Comparison of ENCODE assay signal across 26 mouse cellular contexts in the genomic region with DNA sequence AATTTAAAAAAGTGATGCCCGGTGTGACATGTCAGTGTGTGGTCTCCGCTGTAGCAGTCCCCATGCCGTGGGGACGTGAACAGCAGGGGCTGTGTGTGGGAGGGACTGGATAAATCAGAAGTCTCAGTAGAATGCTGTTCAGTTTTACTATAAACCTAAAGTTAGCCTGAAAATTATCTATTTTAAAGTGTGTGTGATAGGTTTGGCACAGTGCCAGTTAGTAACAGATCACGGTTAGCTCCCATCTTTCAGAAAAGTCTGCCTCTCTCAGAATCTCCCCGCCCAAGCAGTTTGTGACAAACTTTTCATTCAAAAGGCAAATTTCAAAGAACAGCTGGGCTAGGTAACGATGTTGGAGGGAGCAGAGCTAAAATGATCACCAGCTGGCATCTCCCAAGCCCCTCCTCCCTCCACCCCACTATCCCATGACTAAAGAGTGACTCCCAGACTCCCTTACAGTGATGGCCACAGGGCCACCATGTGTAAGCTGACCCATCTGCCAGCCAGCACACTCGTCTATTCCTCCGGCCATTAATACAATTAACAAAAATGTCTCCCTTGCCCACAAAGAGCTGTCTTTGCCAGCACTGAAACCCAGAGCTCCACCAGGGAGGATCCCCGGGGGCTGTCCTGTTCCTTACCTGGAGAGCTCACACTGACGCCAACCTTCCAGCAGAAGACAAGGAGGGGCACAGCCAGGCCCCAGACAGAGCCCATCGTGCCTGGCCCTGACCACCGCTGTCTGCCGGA. TPM values are rescaled to one million over a fixed set of nuclear protein-coding genes. Genes with fewer than 3 reads are reported as not detected.
DNase-seq lines count a peak whose midpoint lies in the region; ATAC-seq lines count a peak whose summit lies in the region.
"Had no signal": no experiment of that assay in that cellular context is flagged by ENCODE, and none has a peak within 500 bp of the region (broad histone marks: within the 10 kb centered on the region; RNA-seq: fewer than 3 reads in every experiment).

No protein-coding gene starts in this region.

- WGBS in forebrain, embryonic 10.5 days, result 83% methylated on average over 14 of the region's 14 CpGs
- WGBS in forebrain, embryonic 13.5 days, result 73% methylated on average over 14 of the region's 14 CpGs
- 52% methylated on average over 14 of the region's 14 CpGs for WGBS in kidney, embryonic 15.5 days
- 72% methylated on average over 14 of the region's 14 CpGs for WGBS in neural tube, embryonic 12.5 days
- 62% methylated on average over 14 of the region's 14 CpGs for WGBS in neural tube, embryonic 15.5 days

- no peaks in the 10 kb centered on the region for H3K27me3 ChIP-seq in forebrain, embryonic 10.5 days (ENCODE audit: poor library complexity, severe bottlenecking)
- no peaks in the 10 kb centered on the region for H3K27me3 ChIP-seq in forebrain, embryonic 13.5 days
- H3K27me3 ChIP-seq in kidney, embryonic 15.5 days, result no peaks in the 10 kb centered on the region
- H3K27me3 ChIP-seq in neural tube, embryonic 12.5 days (replicated peaks), result no peaks in the 10 kb centered on the region
- H3K27me3 ChIP-seq in neural tube, embryonic 15.5 days (replicated peaks), result no peaks in the 10 kb centered on the region
- H3K27me3 ChIP-seq: embryonic facial prominence, embryonic 15.5 days; heart, embryonic 15.5 days; limb, embryonic 15.5 days had no signal

- H3K4me3 ChIP-seq in forebrain, embryonic 10.5 days, result no peak overlapping the region
- no peak overlapping the region for H3K4me3 ChIP-seq in forebrain, embryonic 13.5 days
- H3K4me3 ChIP-seq in kidney, embryonic 15.5 days (replicated peaks), result no peak overlapping the region
- H3K4me3 ChIP-seq in neural tube, embryonic 12.5 days, result no peak overlapping the region
- no peak overlapping the region for H3K4me3 ChIP-seq in neural tube, embryonic 15.5 days (replicated peaks)
- H3K4me3 ChIP-seq: embryonic facial prominence, embryonic 15.5 days; gastrocnemius, adult 2 months; heart, embryonic 15.5 days; limb, embryonic 15.5 days; midbrain, embryonic 10.5 days had no signal

- no peak for ATAC-seq in forebrain, embryonic 13.5 days
- peak; percentile 73 for ATAC-seq in kidney, embryonic 15.5 days (replicated peaks; ENCODE audit: low FRiP score)
- peak; percentile 71; the same call in 1 of the 2 replicates for ATAC-seq in neural tube, embryonic 12.5 days (ENCODE audit: low FRiP score, low read depth)
- ATAC-seq in neural tube, embryonic 15.5 days (ENCODE audit: low FRiP score), result no peak
- ATAC-seq: CD4-positive, CD25-positive, alpha-beta regulatory T cell, adult 4 months; midbrain, embryonic 16.5 days had no signal

- DNase-seq in forebrain, embryonic 10.5 days (ENCODE audit: extremely low spot score, low spot score), result no peak
- DNase-seq in kidney, postnatal 14 days, result no peak
- peak; percentile 20 for DNase-seq in retina, embryonic 14.5 days (ENCODE audit: low spot score)
- DNase-seq in layer of hippocampus, adult 9-11 months, result no peak
- DNase-seq: adrenal gland, adult 8-10 months; cerebellum, adult 11-12 months; cerebellum, postnatal 14 days; embryo, embryonic 11 days; gastrocnemius, adult 2 months; heart, postnatal 4 days; kidney, adult 18-20 months; lung, postnatal 10 days; thymus, postnatal 36 days had no signal

- H3K4me1 ChIP-seq in forebrain, embryonic 10.5 days, result peaks cover 11% of the 10 kb centered on the region; the same call in 1 of the 2 replicates
- no peaks in the 10 kb centered on the region for H3K4me1 ChIP-seq in forebrain, embryonic 13.5 days
- H3K4me1 ChIP-seq in kidney, embryonic 15.5 days, result peaks cover 13% of the 10 kb centered on the region; the same call in 1 of the 2 replicates
- H3K4me1 ChIP-seq in neural tube, embryonic 12.5 days, result 0 out of 2 replicates have a peak, but pooled peaks cover 6% of the 10 kb centered on the region
- no peaks in the 10 kb centered on the region for H3K4me1 ChIP-seq in neural tube, embryonic 15.5 days
- H3K4me1 ChIP-seq: midbrain, embryonic 10.5 days had no signal

- no peaks in the 10 kb centered on the region for H3K9me3 ChIP-seq in forebrain, embryonic 10.5 days
- H3K9me3 ChIP-seq in forebrain, embryonic 13.5 days (replicated peaks), result no peaks in the 10 kb centered on the region
- no peaks in the 10 kb centered on the region for H3K9me3 ChIP-seq in kidney, embryonic 15.5 days (replicated peaks)
- H3K9me3 ChIP-seq in neural tube, embryonic 12.5 days, result no peaks in the 10 kb centered on the region
- H3K9me3 ChIP-seq in neural tube, embryonic 15.5 days (replicated peaks), result no peaks in the 10 kb centered on the region
- H3K9me3 ChIP-seq: embryonic facial prominence, embryonic 15.5 days; heart, embryonic 15.5 days; limb, embryonic 15.5 days; midbrain, embryonic 10.5 days had no signal

- H3K4me2 ChIP-seq in forebrain, embryonic 13.5 days, result no peak overlapping the region
- 0 out of 2 replicates have a peak overlapping the region, but pooled peaks have one; percentile 6 for H3K4me2 ChIP-seq in kidney, embryonic 15.5 days
- H3K4me2 ChIP-seq in neural tube, embryonic 12.5 days (replicated peaks), result no peak overlapping the region
- H3K4me2 ChIP-seq in neural tube, embryonic 15.5 days, result no peak overlapping the region
- H3K4me2 ChIP-seq: embryonic facial prominence, embryonic 15.5 days; heart, embryonic 15.5 days; limb, embryonic 15.5 days had no signal

- peak overlapping the region; percentile 40; the same call in 1 of the 2 replicates for H3K27ac ChIP-seq in forebrain, embryonic 10.5 days
- no peak overlapping the region for H3K27ac ChIP-seq in forebrain, embryonic 13.5 days
- H3K27ac ChIP-seq in kidney, embryonic 15.5 days, result no peak overlapping the region
- no peak overlapping the region for H3K27ac ChIP-seq in neural tube, embryonic 12.5 days
- H3K27ac ChIP-seq in neural tube, embryonic 15.5 days (replicated peaks), result no peak overlapping the region
- H3K27ac ChIP-seq: embryonic facial prominence, embryonic 15.5 days; gastrocnemius, adult 2 months; heart, embryonic 15.5 days; limb, embryonic 15.5 days; liver, embryonic 14.5 days; midbrain, embryonic 10.5 days had no signal

- no peaks in the 10 kb centered on the region for H3K36me3 ChIP-seq in forebrain, embryonic 10.5 days (replicated peaks)
- H3K36me3 ChIP-seq in forebrain, embryonic 13.5 days (ENCODE audit: poor library complexity, severe bottlenecking), result no peaks in the 10 kb centered on the region
- H3K36me3 ChIP-seq in kidney, embryonic 15.5 days, result no peaks in the 10 kb centered on the region
- H3K36me3 ChIP-seq in neural tube, embryonic 12.5 days, result no peaks in the 10 kb centered on the region
- no peaks in the 10 kb centered on the region for H3K36me3 ChIP-seq in neural tube, embryonic 15.5 days
- H3K36me3 ChIP-seq: embryonic facial prominence, embryonic 15.5 days; heart, embryonic 15.5 days; limb, embryonic 15.5 days; midbrain, embryonic 10.5 days had no signal

- no peak overlapping the region for H3K9ac ChIP-seq in forebrain, embryonic 13.5 days
- no peak overlapping the region for H3K9ac ChIP-seq in kidney, embryonic 15.5 days
- no peak overlapping the region for H3K9ac ChIP-seq in neural tube, embryonic 12.5 days
- no peak overlapping the region for H3K9ac ChIP-seq in neural tube, embryonic 15.5 days (replicated peaks)
- H3K9ac ChIP-seq: embryonic facial prominence, embryonic 15.5 days; heart, embryonic 15.5 days; limb, embryonic 15.5 days; liver, embryonic 14.5 days had no signal

RNA-seq across cellular contexts. Expression of a gene that starts 0.4 kb away (rescaled TPM):
- polyA plus RNA-seq in forebrain, embryonic 10.5 days (2016; fragmentation: Nextera tagmentation; extraction: Ambion mirVana), result not detected in 2 replicates
- not detected in 2 replicates for polyA plus RNA-seq in forebrain, embryonic 13.5 days (2015; fragmentation: Nextera tagmentation; extraction: Ambion mirVana)
- 4.4 and 4.6 TPM in 2 replicates for polyA plus RNA-seq in kidney, embryonic 15.5 days (2015; fragmentation: Nextera tagmentation; extraction: Ambion mirVana)
- not detected in 2 replicates for polyA plus RNA-seq in neural tube, embryonic 12.5 days (2016; fragmentation: Nextera tagmentation; extraction: Ambion mirVana)
- not detected in 2 replicates for polyA plus RNA-seq in neural tube, embryonic 15.5 days (2015; fragmentation: Nextera tagmentation; extraction: Ambion mirVana)
- polyA plus RNA-seq: frontal cortex, adult 2 months; heart, embryonic 15.5 days; limb, embryonic 15.5 days; midbrain, embryonic 10.5 days; midbrain, embryonic 16.5 days; spleen, adult 2 months had no signal

RNA-seq across cellular contexts. Expression of a gene that starts 13.4 kb away (rescaled TPM):
- polyA plus RNA-seq in forebrain, embryonic 10.5 days (2016; fragmentation: Nextera tagmentation; extraction: Ambion mirVana), result not detected in 2 replicates
- polyA plus RNA-seq in forebrain, embryonic 13.5 days (2015; fragmentation: Nextera tagmentation; extraction: Ambion mirVana), result not detected in 2 replicates
- polyA plus RNA-seq in kidney, embryonic 15.5 days (2015; fragmentation: Nextera tagmentation; extraction: Ambion mirVana), result not detected in 2 replicates
- polyA plus RNA-seq in neural tube, embryonic 12.5 days (2016; fragmentation: Nextera tagmentation; extraction: Ambion mirVana), result not detected in 2 replicates
- polyA plus RNA-seq in neural tube, embryonic 15.5 days (2015; fragmentation: Nextera tagmentation; extraction: Ambion mirVana), result not detected in 2 replicates
- polyA plus RNA-seq: CD4-positive, CD25-positive, alpha-beta regulatory T cell, adult 4 months; embryonic facial prominence, embryonic 15.5 days; frontal cortex, adult 2 months; heart, embryonic 15.5 days; limb, embryonic 15.5 days; midbrain, embryonic 10.5 days; midbrain, embryonic 16.5 days; spleen, adult 2 months had no signal

Comparison
In these comparisons a context has a peak if more than half of its experiments do, and no peak if none do; other contexts are left out.
1. ATAC-seq: peak in kidney, embryonic 15.5 days (single experiment) and neural tube, embryonic 12.5 days (single experiment); none in forebrain, embryonic 13.5 days (single experiment) and neural tube, embryonic 15.5 days (single experiment).